Mouse (Mus musculus) midbrain, postnatal 0 days (tissue): Measurements from ENCODE around the gene Hnrnpl. TPM values are rescaled to one million over a fixed set of nuclear protein-coding genes. Genes with fewer than 3 reads are reported as not detected.

Source experiments
- ATAC-seq: fragments of 200-750 bp; cut with Nextera tagmentation; 2 replicates; pipeline ENCODE4 v1.8.0; 2017; ENCODE audit warnings: moderate number of reproducible peaks, mild to moderate bottlenecking, moderate TSS enrichment, moderate library complexity; ENCODE audit not compliant: low FRiP score
- DNase-seq: peaks from one replicate; pipeline ENCODE4 v3.0.0-alpha.2; 2015; ENCODE audit warnings: low spot score
- H3K27ac ChIP-seq: fragments of 300-500 bp; sonication (generic); 2 replicates; pipeline ENCODE4 v1.5.1; 2014; ENCODE audit warnings: low read depth, mild to moderate bottlenecking, low read length, mixed read lengths
- H3K27me3 ChIP-seq: fragments of 300-500 bp; sonication (generic); 2 replicates; pipeline ENCODE4 v1.6.1; 2014; ENCODE audit warnings: low read length, control low read depth, mixed read lengths; ENCODE audit not compliant: insufficient read depth
- H3K36me3 ChIP-seq: fragments of 300-500 bp; sonication (generic); 2 replicates; pipeline ENCODE4 v1.6.1; 2014; ENCODE audit warnings: low read length, control low read depth, mixed read lengths; ENCODE audit not compliant: insufficient read depth
- H3K4me1 ChIP-seq: fragments of 300-500 bp; sonication (generic); 2 replicates; pipeline ENCODE4 v1.6.1; 2014; ENCODE audit warnings: mild to moderate bottlenecking, control low read depth, antibody characterized with exemption, low read length, mixed read lengths; ENCODE audit not compliant: insufficient read depth
- H3K4me2 ChIP-seq: fragments of 300-500 bp; sonication (generic); 2 replicates; pipeline ENCODE4 v1.6.1; 2014; ENCODE audit warnings: low read depth, mild to moderate bottlenecking, low read length, mixed read lengths; ENCODE audit not compliant: poor library complexity, severe bottlenecking
- H3K4me3 ChIP-seq: fragments of 300-500 bp; sonication (generic); 2 replicates; pipeline ENCODE4 v1.5.1; 2014; ENCODE audit warnings: low read depth, mild to moderate bottlenecking, low read length, moderate library complexity
- H3K9ac ChIP-seq: fragments of 300-500 bp; sonication (generic); replicated peaks from 2 replicates; pipeline ENCODE4 v1.6.1; 2014; ENCODE audit warnings: mild to moderate bottlenecking, low read length, moderate library complexity, mixed read lengths; ENCODE audit not compliant: poor library complexity, severe bottlenecking
- H3K9me3 ChIP-seq: fragments of 300-500 bp; sonication (generic); 2 replicates; pipeline ENCODE4 v1.6.1; 2016; ENCODE audit warnings: low read length, control low read depth
- CTCF ChIP-seq: IDR thresholded peaks from 2 replicates; pipeline ENCODE4 v1.5.1; 2016; ENCODE audit warnings: antibody characterized with exemption, mild to moderate bottlenecking
- WGBS: fragments of 180-500 bp; shearing (Covaris S2); extraction: QIAGEN DNeasy Blood & Tissue Kit; methylation state at CpG from one replicate; pipeline ENCODE4 v1.1.7; 2014; 5-methylcytosine and 5-hydroxymethylcytosine counted together
- polyA plus RNA-seq: library from polyadenylated mRNA; unstranded; fragments of >200 nt; fragmentation: Nextera tagmentation; extraction: Ambion mirVana; gene quantifications from 2 replicates; pipeline ENCODE4 v1.2.1, GENCODE M21; 2015
- total RNA-seq: library from RNA; depleted of rRNA; stranded (reverse); fragments of >200 nt; gene quantifications from 2 replicates; pipeline ENCODE4 v1.2.3, GENCODE M21; 2014

The Hnrnpl gene
- total and polyA plus RNA-seq, 2 experiments from 2014 or later = 175 to 265 TPM

DNA sequence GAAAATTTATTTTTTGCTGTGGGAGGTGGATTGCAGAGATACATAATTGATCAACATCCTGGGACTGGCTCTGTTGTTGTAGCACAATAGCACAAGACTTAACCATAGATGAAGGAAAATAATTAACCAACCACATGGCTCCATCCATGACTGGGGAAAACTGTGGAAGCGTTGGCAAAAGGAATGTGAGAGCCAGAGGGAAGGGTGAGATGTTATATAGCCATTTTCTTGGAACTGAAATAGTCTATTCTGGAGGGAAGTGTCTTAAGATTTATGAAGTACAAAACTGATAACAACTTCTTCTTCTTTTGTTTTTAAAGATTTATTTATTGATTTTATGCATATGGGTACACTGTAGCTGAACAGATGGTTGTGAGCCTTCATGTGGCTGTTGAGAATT is 38.9 kb downstream of the Hnrnpl start:
- Histone ChIP-seq H3K9ac (no peak overlapping the region), H3K36me3 (no peaks in the 10 kb centered on the region), H3K27me3 (no peaks in the 10 kb centered on the region), H3K27ac (no peak overlapping the region), H3K4me2 (no peak overlapping the region), H3K4me3 (no peak overlapping the region), H3K4me1 (no peaks in the 10 kb centered on the region), H3K9me3 (no peaks in the 10 kb centered on the region)
- no peak for TF ChIP-seq CTCF
- 74% methylated on average over 1 of the region's 1 CpGs for WGBS
- ATAC-seq = no peak
- no peak for DNase-seq

GRCm38 (mm10) chr7:28849700-28850236 is 41.4 kb downstream of the Hnrnpl start:
- no peaks in the 10 kb centered on the region for H3K36me3 ChIP-seq
- no peak overlapping the region for H3K9ac ChIP-seq
- no peaks in the 10 kb centered on the region for H3K4me1 ChIP-seq
- no peak overlapping the region for H3K4me2 ChIP-seq
- TF ChIP-seq CTCF = no peak
- ATAC-seq = no peak
- WGBS = 50% methylated on average over 1 of the region's 1 CpGs
- H3K4me3 ChIP-seq = no peak overlapping the region
- H3K27ac ChIP-seq = no peak overlapping the region
- no peaks in the 10 kb centered on the region for H3K9me3 ChIP-seq
- DNase-seq = no peak
- no peaks in the 10 kb centered on the region for H3K27me3 ChIP-seq

DNA sequence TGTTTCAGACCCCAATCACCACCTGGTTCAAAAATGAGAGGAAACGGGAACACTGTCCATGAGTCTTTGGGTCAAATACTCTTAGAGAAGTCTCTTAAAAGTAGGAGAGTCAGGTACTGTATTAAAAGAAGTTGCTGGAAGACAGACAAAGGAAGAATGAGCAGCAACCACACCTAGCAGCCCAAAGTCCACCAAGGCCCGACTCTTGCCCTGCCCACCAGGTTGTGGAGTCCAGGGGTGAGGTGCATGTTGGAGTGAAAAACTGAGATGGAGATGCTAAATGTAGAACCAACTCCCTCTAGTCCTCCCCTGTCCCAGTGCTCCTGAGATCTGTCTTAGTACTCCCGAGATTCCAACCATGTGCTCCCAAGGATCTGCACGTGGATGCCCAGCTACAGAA is 42.3 kb downstream of the Hnrnpl start:
- no peak for TF ChIP-seq CTCF
- H3K4me3 ChIP-seq = no peak overlapping the region
- H3K9ac ChIP-seq = no peak overlapping the region
- no peaks in the 10 kb centered on the region for H3K36me3 ChIP-seq
- no peak overlapping the region for H3K27ac ChIP-seq
- ATAC-seq = no peak
- WGBS = 83% methylated on average over 4 of the region's 4 CpGs
- H3K4me1 ChIP-seq = no peaks in the 10 kb centered on the region
- DNase-seq = no peak
- no peak overlapping the region for H3K4me2 ChIP-seq
- no peaks in the 10 kb centered on the region for H3K27me3 ChIP-seq
- H3K9me3 ChIP-seq = no peaks in the 10 kb centered on the region

DNA sequence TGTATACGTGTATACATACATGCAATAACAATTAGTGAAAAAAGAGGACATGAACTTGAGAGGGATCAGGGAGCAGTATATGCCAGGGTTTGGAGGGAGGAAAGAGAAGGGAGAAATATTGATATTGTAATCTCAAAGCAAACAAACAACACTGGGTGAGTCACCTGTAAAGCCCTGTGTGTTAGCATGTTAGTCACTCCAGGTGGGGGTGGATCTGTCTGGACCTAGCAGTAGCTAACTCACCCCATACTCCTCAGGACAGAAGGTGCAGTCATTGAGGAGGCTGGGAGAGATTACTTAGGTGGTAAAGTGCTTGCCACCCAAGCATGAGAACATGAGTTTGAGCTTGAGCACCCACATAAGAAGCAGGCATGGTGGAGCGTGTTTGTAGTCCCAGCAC is 51.6 kb downstream of the Hnrnpl start:
- 96% methylated on average over 2 of the region's 2 CpGs for WGBS
- no peaks in the 10 kb centered on the region for H3K36me3 ChIP-seq
- TF ChIP-seq CTCF = no peak

DNA sequence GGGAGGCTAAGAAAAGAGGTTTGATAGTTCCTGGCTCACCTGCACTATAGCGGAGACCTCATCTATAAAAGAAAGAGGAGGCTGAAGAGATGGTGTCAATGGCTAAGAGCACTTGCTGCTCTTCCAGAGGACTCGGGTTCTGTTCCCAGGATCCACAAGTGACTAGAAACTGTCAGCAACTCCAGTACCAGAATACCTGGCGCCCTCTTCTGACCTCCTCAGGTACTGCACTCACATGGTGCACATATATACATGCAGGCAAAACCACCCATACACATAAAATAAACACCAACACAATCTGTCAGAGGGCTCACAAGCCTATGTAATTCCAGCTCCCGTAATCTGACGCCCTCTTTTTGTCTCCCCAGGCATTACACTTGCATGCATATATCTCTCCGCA is 52.6 kb downstream of the Hnrnpl start:
- no peak overlapping the region for H3K4me2 ChIP-seq
- H3K4me3 ChIP-seq = no peak overlapping the region
- H3K27me3 ChIP-seq = no peaks in the 10 kb centered on the region
- H3K9ac ChIP-seq = no peak overlapping the region
- WGBS = 92% methylated on average over 6 of the region's 6 CpGs
- DNase-seq (no peak), ATAC-seq (no peak)
- no peaks in the 10 kb centered on the region for H3K9me3 ChIP-seq
- H3K27ac ChIP-seq = no peak overlapping the region
- no peaks in the 10 kb centered on the region for H3K36me3 ChIP-seq
- TF ChIP-seq CTCF = peak; percentile 27
- H3K4me1 ChIP-seq = no peaks in the 10 kb centered on the region

More for the DNA sequence above, 51.6 kb downstream of the Hnrnpl start:
- DNase-seq (no peak), ATAC-seq (no peak)
- Histone ChIP-seq H3K9ac (no peak overlapping the region), H3K4me2 (no peak overlapping the region), H3K9me3 (no peaks in the 10 kb centered on the region), H3K4me1 (no peaks in the 10 kb centered on the region), H3K4me3 (no peak overlapping the region), H3K27ac (no peak overlapping the region), H3K27me3 (no peaks in the 10 kb centered on the region)

- no peak overlapping the region for H3K4me3 ChIP-seq
- no peaks in the 10 kb centered on the region for H3K27me3 ChIP-seq
- H3K36me3 ChIP-seq = no peaks in the 10 kb centered on the region
- DNase-seq = no peak
- no peaks in the 10 kb centered on the region for H3K4me1 ChIP-seq
- H3K27ac ChIP-seq = no peak overlapping the region
- no peak for TF ChIP-seq CTCF
- ATAC-seq = no peak
- WGBS = 90% methylated on average over 15 of the region's 15 CpGs
- H3K4me2 ChIP-seq = no peak overlapping the region
- H3K9me3 ChIP-seq = no peaks in the 10 kb centered on the region
- H3K9ac ChIP-seq = no peak overlapping the region
These were observed 54.6 kb downstream of the Hnrnpl start for GRCm38 (mm10) chr7:28862817-28863499.
